Mouse (Mus musculus): ENCODE measurements around the gene Aldh1a7. TPM values are rescaled to one million over a fixed set of nuclear protein-coding genes. Genes with fewer than 3 reads are reported as not detected.

The Aldh1a7 gene
- polyA plus RNA-seq (2016; fragmentation: Nextera tagmentation; extraction: Ambion mirVana): 0.55 and 1.2 TPM in 2 replicates

GRCm38 (mm10) chr19:20727381-20727780 lies at the start of gene Aldh1a7:
Gene Aldh1a7 (minus strand): TSS chr19:20727562.
- H3K36me3 ChIP-seq: no peaks in the 10 kb centered on the region
- H3K4me3 ChIP-seq: no peak within 1 kb of the TSS
- DNase-seq (ENCODE audit: low spot score): no peak
- WGBS: 73% methylated on average over 2 of the region's 2 CpGs
- H3K27ac ChIP-seq: no peak within 1 kb of the TSS
- 0 out of 2 replicates have a peak, but pooled peaks cover 3% of the 10 kb centered on the region for H3K4me1 ChIP-seq
- no peaks in the 10 kb centered on the region for H3K9me3 ChIP-seq (replicated peaks)
- H3K27me3 ChIP-seq (ENCODE audit: low read depth, poor library complexity, severe bottlenecking): no peaks in the 10 kb centered on the region

GRCm38 (mm10) chr19:20775681-20776080 lies 48.3 kb upstream of the Aldh1a7 start:
- 75% methylated on average over 2 of the region's 2 CpGs for WGBS
- Histone ChIP-seq H3K9me3 (replicated peaks) (no peaks in the 10 kb centered on the region), H3K36me3 (no peaks in the 10 kb centered on the region), H3K4me3 (no peak overlapping the region), H3K27me3 (ENCODE audit: low read depth, poor library complexity, severe bottlenecking) (no peaks in the 10 kb centered on the region), H3K4me1 (no peaks in the 10 kb centered on the region), H3K27ac (no peak overlapping the region)
- no peak for DNase-seq (ENCODE audit: low spot score)

GRCm38 (mm10) chr19:20773941-20774340 lies 46.6 kb upstream of the Aldh1a7 start:
- 94% methylated on average over 7 of the region's 7 CpGs for WGBS
- no peaks in the 10 kb centered on the region for H3K27me3 ChIP-seq (ENCODE audit: low read depth, poor library complexity, severe bottlenecking)
- no peak overlapping the region for H3K27ac ChIP-seq
- H3K4me1 ChIP-seq: no peaks in the 10 kb centered on the region
- H3K9me3 ChIP-seq (replicated peaks): no peaks in the 10 kb centered on the region
- no peak overlapping the region for H3K4me3 ChIP-seq
- DNase-seq (ENCODE audit: low spot score): no peak
- no peaks in the 10 kb centered on the region for H3K36me3 ChIP-seq

GRCm38 (mm10) chr19:20764214-20764613 lies 36.9 kb upstream of the Aldh1a7 start:
- DNase-seq (ENCODE audit: low spot score): no peak
- WGBS: 32% methylated on average over 1 of the region's 1 CpGs

GRCm38 (mm10) chr19:20761675-20762426 lies 34.5 kb upstream of the Aldh1a7 start:
- WGBS: 77% methylated on average over 4 of the region's 4 CpGs
- H3K27ac ChIP-seq: no peak overlapping the region

More at GRCm38 (mm10) chr19:20764214-20764613, 36.9 kb upstream of the Aldh1a7 start:
- no peak overlapping the region for H3K27ac ChIP-seq
- H3K4me1 ChIP-seq: no peaks in the 10 kb centered on the region
- no peaks in the 10 kb centered on the region for H3K27me3 ChIP-seq (ENCODE audit: low read depth, poor library complexity, severe bottlenecking)
- H3K36me3 ChIP-seq: no peaks in the 10 kb centered on the region
- H3K9me3 ChIP-seq (replicated peaks): no peaks in the 10 kb centered on the region
- no peak overlapping the region for H3K4me3 ChIP-seq

GRCm38 (mm10) chr19:20761119-20761518 lies 33.8 kb upstream of the Aldh1a7 start:
- no peaks in the 10 kb centered on the region for H3K27me3 ChIP-seq (ENCODE audit: low read depth, poor library complexity, severe bottlenecking)
- DNase-seq (ENCODE audit: low spot score): no peak
- WGBS: 94% methylated on average over 3 of the region's 3 CpGs
- H3K4me3 ChIP-seq: no peak overlapping the region
- H3K36me3 ChIP-seq: no peaks in the 10 kb centered on the region
- no peak overlapping the region for H3K27ac ChIP-seq
- no peaks in the 10 kb centered on the region for H3K9me3 ChIP-seq (replicated peaks)
- H3K4me1 ChIP-seq: no peaks in the 10 kb centered on the region

More at GRCm38 (mm10) chr19:20761675-20762426, 34.5 kb upstream of the Aldh1a7 start:
- Histone ChIP-seq H3K9me3 (replicated peaks) (no peaks in the 10 kb centered on the region), H3K36me3 (no peaks in the 10 kb centered on the region), H3K4me1 (no peaks in the 10 kb centered on the region), H3K4me3 (no peak overlapping the region), H3K27me3 (ENCODE audit: low read depth, poor library complexity, severe bottlenecking) (no peaks in the 10 kb centered on the region)
- no peak for DNase-seq (ENCODE audit: low spot score)

GRCm38 (mm10) chr19:20744630-20745029 lies 17.3 kb upstream of the Aldh1a7 start:
- Histone ChIP-seq H3K4me3 (no peak overlapping the region), H3K27ac (no peak overlapping the region), H3K27me3 (ENCODE audit: low read depth, poor library complexity, severe bottlenecking) (no peaks in the 10 kb centered on the region), H3K36me3 (no peaks in the 10 kb centered on the region), H3K9me3 (replicated peaks) (no peaks in the 10 kb centered on the region), H3K4me1 (no peaks in the 10 kb centered on the region)
- WGBS: 92% methylated on average over 1 of the region's 1 CpGs
- DNase-seq (ENCODE audit: low spot score): no peak

GRCm38 (mm10) chr19:20728278-20728677 lies 916 bp upstream of the Aldh1a7 start:
- Histone ChIP-seq H3K27ac (no peak overlapping the region), H3K27me3 (ENCODE audit: low read depth, poor library complexity, severe bottlenecking) (no peaks in the 10 kb centered on the region), H3K4me3 (no peak overlapping the region), H3K9me3 (replicated peaks) (no peaks in the 10 kb centered on the region), H3K36me3 (no peaks in the 10 kb centered on the region), H3K4me1 (0 out of 2 replicates have a peak, but pooled peaks cover 3% of the 10 kb centered on the region)
- no peak for DNase-seq (ENCODE audit: low spot score)
- WGBS: 94% methylated on average over 1 of the region's 1 CpGs

- Histone ChIP-seq H3K9me3 (replicated peaks) (no peaks in the 10 kb centered on the region), H3K27ac (no peak overlapping the region), H3K27me3 (ENCODE audit: low read depth, poor library complexity, severe bottlenecking) (no peaks in the 10 kb centered on the region), H3K4me3 (no peak overlapping the region), H3K36me3 (no peaks in the 10 kb centered on the region), H3K4me1 (0 out of 2 replicates have a peak, but pooled peaks cover 3% of the 10 kb centered on the region)
- 85% methylated on average over 2 of the region's 2 CpGs for WGBS
- DNase-seq (ENCODE audit: low spot score): no peak
These were observed 4.4 kb downstream of the Aldh1a7 start for GRCm38 (mm10) chr19:20722913-20723312.

- Histone ChIP-seq H3K36me3 (no peaks in the 10 kb centered on the region), H3K4me3 (no peak overlapping the region), H3K27me3 (ENCODE audit: low read depth, poor library complexity, severe bottlenecking) (no peaks in the 10 kb centered on the region), H3K27ac (no peak overlapping the region), H3K9me3 (replicated peaks) (no peaks in the 10 kb centered on the region), H3K4me1 (no peaks in the 10 kb centered on the region)
- 87% methylated on average over 2 of the region's 2 CpGs for WGBS
- no peak for DNase-seq (ENCODE audit: low spot score)
These were observed 7.1 kb downstream of the Aldh1a7 start for GRCm38 (mm10) chr19:20720298-20720697.

- Histone ChIP-seq H3K36me3 (no peaks in the 10 kb centered on the region), H3K27ac (no peak overlapping the region), H3K4me1 (no peaks in the 10 kb centered on the region), H3K4me3 (no peak overlapping the region), H3K27me3 (ENCODE audit: low read depth, poor library complexity, severe bottlenecking) (no peaks in the 10 kb centered on the region), H3K9me3 (replicated peaks) (no peaks in the 10 kb centered on the region)
- 97% methylated on average over 3 of the region's 3 CpGs for WGBS
- DNase-seq (ENCODE audit: low spot score): no peak
These were observed 11.7 kb downstream of the Aldh1a7 start for GRCm38 (mm10) chr19:20715617-20716016.

GRCm38 (mm10) chr19:20715093-20715492 lies 12.3 kb downstream of the Aldh1a7 start:
- Histone ChIP-seq H3K36me3 (no peaks in the 10 kb centered on the region), H3K27ac (no peak overlapping the region), H3K9me3 (replicated peaks) (no peaks in the 10 kb centered on the region), H3K4me3 (no peak overlapping the region), H3K27me3 (ENCODE audit: low read depth, poor library complexity, severe bottlenecking) (no peaks in the 10 kb centered on the region), H3K4me1 (no peaks in the 10 kb centered on the region)
- no peak for DNase-seq (ENCODE audit: low spot score)
- WGBS: 84% methylated on average over 1 of the region's 1 CpGs

- Histone ChIP-seq H3K27me3 (ENCODE audit: low read depth, poor library complexity, severe bottlenecking) (no peaks in the 10 kb centered on the region), H3K4me3 (no peak overlapping the region), H3K36me3 (no peaks in the 10 kb centered on the region), H3K4me1 (no peaks in the 10 kb centered on the region), H3K27ac (no peak overlapping the region), H3K9me3 (replicated peaks) (no peaks in the 10 kb centered on the region)
- WGBS: 87% methylated on average over 4 of the region's 4 CpGs
- DNase-seq (ENCODE audit: low spot score): no peak
These were observed 12.8 kb downstream of the Aldh1a7 start for GRCm38 (mm10) chr19:20714543-20714942.
